Mouse (Mus musculus): ENCODE results near the gene Rps6ka2. TPM values are rescaled to one million over a fixed set of nuclear protein-coding genes. Genes with fewer than 3 reads are reported as not detected.

Rps6ka2 gene
- polyA plus RNA-seq, 1 experiment from 2014 or later: 5.3 TPM

- H3K9me3 ChIP-seq (ENCODE audit: control insufficient read depth, low read length): no peaks in the 10 kb centered on the region
- H3K4me2 ChIP-seq (ENCODE audit: low read depth, low read length): no peak overlapping the region
- H3K36me3 ChIP-seq (ENCODE audit: control insufficient read depth, insufficient read depth, low read length): no peaks in the 10 kb centered on the region
- H3K4me1 ChIP-seq (ENCODE audit: control insufficient read depth, insufficient read depth, low read length): peaks cover 3% of the 10 kb centered on the region; the same call in 1 of the 2 replicates
- H3K27ac ChIP-seq (ENCODE audit: low read length): no peak overlapping the region
- H3K4me3 ChIP-seq (ENCODE audit: low read length): no peak overlapping the region
- H3K27me3 ChIP-seq (replicated peaks; ENCODE audit: control insufficient read depth, insufficient read depth, low read length): no peaks in the 10 kb centered on the region
- ATAC-seq: no peak
- H3K9ac ChIP-seq (ENCODE audit: low read depth, low read length): no peak overlapping the region
Observed at GRCm38 (mm10) chr17:7233197-7233596, 63.3 kb downstream of the Rps6ka2 start.

DNA sequence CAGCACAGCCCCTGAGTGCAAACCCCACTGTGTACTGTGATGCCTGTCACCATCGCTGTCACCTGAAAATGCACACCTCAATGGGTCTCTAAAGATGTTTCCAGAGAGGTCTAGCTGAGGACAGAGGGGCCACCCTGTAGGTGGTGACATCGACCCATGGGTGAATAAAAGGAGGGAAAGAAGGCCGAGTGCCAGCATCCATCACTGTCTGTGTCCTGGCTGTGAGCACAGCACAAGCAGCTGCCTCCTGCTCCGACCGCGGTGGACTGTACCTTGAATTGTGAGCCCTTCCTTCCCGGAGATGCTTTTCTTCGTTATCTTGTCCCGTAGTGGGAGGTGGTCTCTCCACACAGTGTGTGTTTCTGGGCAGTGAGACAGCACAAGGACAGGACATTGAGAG lies 67.8 kb downstream of the Rps6ka2 start:
- Histone ChIP-seq H3K27ac (ENCODE audit: low read length) (no peak overlapping the region), H3K36me3 (ENCODE audit: control insufficient read depth, insufficient read depth, low read length) (no peaks in the 10 kb centered on the region), H3K4me1 (ENCODE audit: control insufficient read depth, insufficient read depth, low read length) (no peaks in the 10 kb centered on the region), H3K4me2 (ENCODE audit: low read depth, low read length) (no peak overlapping the region), H3K9me3 (ENCODE audit: control insufficient read depth, low read length) (no peaks in the 10 kb centered on the region), H3K9ac (ENCODE audit: low read depth, low read length) (no peak overlapping the region), H3K4me3 (ENCODE audit: low read length) (no peak overlapping the region), H3K27me3 (replicated peaks; ENCODE audit: control insufficient read depth, insufficient read depth, low read length) (no peaks in the 10 kb centered on the region)
- ATAC-seq: no peak
- WGBS: 87% methylated on average over 9 of the region's 9 CpGs

GRCm38 (mm10) chr17:7238766-7239165 lies 68.9 kb downstream of the Rps6ka2 start:
- no peaks in the 10 kb centered on the region for H3K36me3 ChIP-seq (ENCODE audit: control insufficient read depth, insufficient read depth, low read length)
- H3K27me3 ChIP-seq (replicated peaks; ENCODE audit: control insufficient read depth, insufficient read depth, low read length): no peaks in the 10 kb centered on the region
- H3K9me3 ChIP-seq (ENCODE audit: control insufficient read depth, low read length): no peaks in the 10 kb centered on the region
- no peak for ATAC-seq
- H3K9ac ChIP-seq (ENCODE audit: low read depth, low read length): no peak overlapping the region
- no peak overlapping the region for H3K4me2 ChIP-seq (ENCODE audit: low read depth, low read length)
- H3K27ac ChIP-seq (ENCODE audit: low read length): no peak overlapping the region
- 66% methylated on average over 4 of the region's 4 CpGs for WGBS
- no peak overlapping the region for H3K4me3 ChIP-seq (ENCODE audit: low read length)
- H3K4me1 ChIP-seq (ENCODE audit: control insufficient read depth, insufficient read depth, low read length): no peaks in the 10 kb centered on the region

GRCm38 (mm10) chr17:7240526-7240925 lies 70.6 kb downstream of the Rps6ka2 start:
- no peaks in the 10 kb centered on the region for H3K27me3 ChIP-seq (replicated peaks; ENCODE audit: control insufficient read depth, insufficient read depth, low read length)
- no peaks in the 10 kb centered on the region for H3K9me3 ChIP-seq (ENCODE audit: control insufficient read depth, low read length)
- no peak overlapping the region for H3K9ac ChIP-seq (ENCODE audit: low read depth, low read length)
- ATAC-seq: no peak
- no peak overlapping the region for H3K4me3 ChIP-seq (ENCODE audit: low read length)
- H3K36me3 ChIP-seq (ENCODE audit: control insufficient read depth, insufficient read depth, low read length): no peaks in the 10 kb centered on the region
- 83% methylated on average over 4 of the region's 4 CpGs for WGBS
- H3K27ac ChIP-seq (ENCODE audit: low read length): no peak overlapping the region
- H3K4me2 ChIP-seq (ENCODE audit: low read depth, low read length): no peak overlapping the region
- no peaks in the 10 kb centered on the region for H3K4me1 ChIP-seq (ENCODE audit: control insufficient read depth, insufficient read depth, low read length)

GRCm38 (mm10) chr17:7245078-7245477 lies 75.2 kb downstream of the Rps6ka2 start:
- Histone ChIP-seq H3K4me1 (ENCODE audit: control insufficient read depth, insufficient read depth, low read length) (no peaks in the 10 kb centered on the region), H3K9ac (ENCODE audit: low read depth, low read length) (no peak overlapping the region), H3K4me3 (ENCODE audit: low read length) (no peak overlapping the region), H3K27me3 (replicated peaks; ENCODE audit: control insufficient read depth, insufficient read depth, low read length) (no peaks in the 10 kb centered on the region), H3K9me3 (ENCODE audit: control insufficient read depth, low read length) (no peaks in the 10 kb centered on the region), H3K36me3 (ENCODE audit: control insufficient read depth, insufficient read depth, low read length) (no peaks in the 10 kb centered on the region), H3K27ac (ENCODE audit: low read length) (no peak overlapping the region), H3K4me2 (ENCODE audit: low read depth, low read length) (no peak overlapping the region)
- no peak for ATAC-seq
- WGBS: 87% methylated on average over 6 of the region's 6 CpGs

DNA sequence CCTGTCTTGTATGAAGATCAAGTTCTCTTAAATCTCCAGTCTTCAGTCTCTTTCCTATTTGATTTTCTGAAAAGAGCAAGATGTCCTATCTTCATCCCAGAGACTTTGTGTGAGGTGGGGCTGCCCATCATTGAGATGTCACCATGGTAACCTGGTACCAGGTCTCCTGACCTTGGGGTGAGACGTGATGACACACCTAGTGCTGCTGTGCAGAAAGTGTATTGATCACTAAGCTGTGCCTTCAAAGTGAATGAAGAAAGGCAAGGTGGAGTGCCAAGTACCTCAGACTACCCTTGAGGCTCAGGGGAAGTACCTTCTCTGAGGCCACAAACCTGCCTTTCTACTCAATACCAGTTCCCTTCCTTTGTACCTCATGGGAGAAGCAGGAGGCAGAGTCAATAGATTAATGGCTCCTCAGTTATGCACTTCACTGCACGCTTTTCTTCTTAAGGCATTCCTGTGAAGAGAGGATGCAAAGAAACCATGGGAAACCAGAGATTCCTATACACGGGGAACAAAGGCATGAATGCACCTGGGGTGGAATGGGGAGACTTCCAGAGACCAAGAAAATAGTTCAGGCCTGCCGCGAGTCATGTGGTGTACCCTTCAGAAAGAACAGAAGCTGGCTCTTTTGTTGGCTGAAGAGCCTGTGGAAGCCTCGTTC lies 77.1 kb downstream of the Rps6ka2 start:
- Histone ChIP-seq H3K4me2 (ENCODE audit: low read depth, low read length) (no peak overlapping the region), H3K27me3 (replicated peaks; ENCODE audit: control insufficient read depth, insufficient read depth, low read length) (no peaks in the 10 kb centered on the region), H3K4me1 (ENCODE audit: control insufficient read depth, insufficient read depth, low read length) (no peaks in the 10 kb centered on the region), H3K9ac (ENCODE audit: low read depth, low read length) (no peak overlapping the region), H3K36me3 (ENCODE audit: control insufficient read depth, insufficient read depth, low read length) (no peaks in the 10 kb centered on the region), H3K4me3 (ENCODE audit: low read length) (no peak overlapping the region), H3K9me3 (ENCODE audit: control insufficient read depth, low read length) (no peaks in the 10 kb centered on the region), H3K27ac (ENCODE audit: low read length) (no peak overlapping the region)
- WGBS: 75% methylated on average over 6 of the region's 6 CpGs
- ATAC-seq: no peak

- no peaks in the 10 kb centered on the region for H3K36me3 ChIP-seq (ENCODE audit: control insufficient read depth, insufficient read depth, low read length)
- no peak for ATAC-seq
- H3K9ac ChIP-seq (ENCODE audit: low read depth, low read length): no peak overlapping the region
- H3K4me2 ChIP-seq (ENCODE audit: low read depth, low read length): no peak overlapping the region
- no peak overlapping the region for H3K27ac ChIP-seq (ENCODE audit: low read length)
- H3K4me1 ChIP-seq (ENCODE audit: control insufficient read depth, insufficient read depth, low read length): no peaks in the 10 kb centered on the region
- H3K27me3 ChIP-seq (replicated peaks; ENCODE audit: control insufficient read depth, insufficient read depth, low read length): no peaks in the 10 kb centered on the region
- H3K9me3 ChIP-seq (ENCODE audit: control insufficient read depth, low read length): no peaks in the 10 kb centered on the region
- no peak overlapping the region for H3K4me3 ChIP-seq (ENCODE audit: low read length)
- 80% methylated on average over 4 of the region's 4 CpGs for WGBS
Observed at GRCm38 (mm10) chr17:7250373-7250772, 80.5 kb downstream of the Rps6ka2 start.

DNA sequence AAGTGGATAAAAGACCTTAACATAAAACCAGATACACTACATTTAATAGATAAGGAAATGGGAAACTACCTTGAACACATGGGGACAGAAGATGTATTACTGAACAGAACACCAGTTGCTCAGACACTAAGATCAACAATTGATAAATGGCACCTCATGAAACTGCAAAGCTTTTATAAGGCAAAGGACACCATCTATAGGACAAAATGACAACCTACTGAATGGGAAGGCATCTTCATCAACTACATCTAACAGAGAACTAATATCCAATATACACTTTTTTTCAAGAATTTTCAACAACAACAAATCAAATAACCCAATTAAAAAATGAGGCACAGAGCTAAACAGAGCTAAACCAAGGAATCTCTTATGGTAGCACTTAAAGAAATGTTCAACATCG lies 87.3 kb downstream of the Rps6ka2 start:
- no peak overlapping the region for H3K4me3 ChIP-seq (ENCODE audit: low read length)
- no peaks in the 10 kb centered on the region for H3K9me3 ChIP-seq (ENCODE audit: control insufficient read depth, low read length)
- WGBS: 71% methylated on average over 1 of the region's 1 CpGs
- no peaks in the 10 kb centered on the region for H3K27me3 ChIP-seq (replicated peaks; ENCODE audit: control insufficient read depth, insufficient read depth, low read length)
- no peak overlapping the region for H3K9ac ChIP-seq (ENCODE audit: low read depth, low read length)
- peaks cover 23% of the 10 kb centered on the region for H3K4me1 ChIP-seq (ENCODE audit: control insufficient read depth, insufficient read depth, low read length)
- H3K27ac ChIP-seq (ENCODE audit: low read length): no peak overlapping the region
- no peaks in the 10 kb centered on the region for H3K36me3 ChIP-seq (ENCODE audit: control insufficient read depth, insufficient read depth, low read length)
- no peak for ATAC-seq
- H3K4me2 ChIP-seq (ENCODE audit: low read depth, low read length): no peak overlapping the region

DNA sequence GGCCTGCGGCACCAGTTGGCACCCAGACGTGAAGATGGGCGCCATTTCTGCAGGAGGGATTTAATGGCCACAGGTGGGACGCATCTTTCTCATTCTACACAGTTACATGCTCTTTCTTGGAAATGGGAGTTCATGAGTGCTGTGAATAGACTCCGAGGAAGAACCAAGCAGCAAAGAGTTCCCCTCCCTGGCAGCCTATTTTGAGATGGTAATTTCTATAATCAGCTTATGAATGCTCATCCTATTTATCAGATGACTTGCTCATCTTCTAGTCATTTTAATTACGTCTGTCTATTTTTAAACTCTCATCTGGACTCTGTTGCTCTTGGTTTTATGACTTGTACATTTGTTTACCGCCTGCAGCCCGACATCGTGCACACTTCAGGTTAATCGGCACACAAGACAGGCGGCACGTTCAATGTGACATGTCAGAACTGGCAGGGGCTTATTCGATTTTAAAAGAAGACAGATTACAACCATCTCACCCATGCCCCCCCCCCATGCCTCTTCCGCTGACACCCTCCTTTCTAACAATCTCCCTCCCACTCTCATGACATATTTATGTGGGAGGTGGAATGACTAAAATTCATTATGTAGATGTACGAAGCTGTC lies 88.9 kb downstream of the Rps6ka2 start:
- 57% methylated on average over 15 of the region's 15 CpGs for WGBS
- H3K4me3 ChIP-seq (ENCODE audit: low read length): no peak overlapping the region
- H3K9me3 ChIP-seq (ENCODE audit: control insufficient read depth, low read length): no peaks in the 10 kb centered on the region
- H3K27ac ChIP-seq (ENCODE audit: low read length): no peak overlapping the region
- H3K9ac ChIP-seq (ENCODE audit: low read depth, low read length): no peak overlapping the region
- H3K4me2 ChIP-seq (ENCODE audit: low read depth, low read length): no peak overlapping the region
- H3K4me1 ChIP-seq (ENCODE audit: control insufficient read depth, insufficient read depth, low read length): peaks cover 31% of the 10 kb centered on the region
- no peak for ATAC-seq
- H3K27me3 ChIP-seq (replicated peaks; ENCODE audit: control insufficient read depth, insufficient read depth, low read length): no peaks in the 10 kb centered on the region
- no peaks in the 10 kb centered on the region for H3K36me3 ChIP-seq (ENCODE audit: control insufficient read depth, insufficient read depth, low read length)

- no peak overlapping the region for H3K4me3 ChIP-seq (ENCODE audit: low read length)
- H3K27ac ChIP-seq (ENCODE audit: low read length): no peak overlapping the region
- no peaks in the 10 kb centered on the region for H3K27me3 ChIP-seq (replicated peaks; ENCODE audit: control insufficient read depth, insufficient read depth, low read length)
- ATAC-seq: peak; percentile 81
- no peak overlapping the region for H3K9ac ChIP-seq (ENCODE audit: low read depth, low read length)
- no peaks in the 10 kb centered on the region for H3K9me3 ChIP-seq (ENCODE audit: control insufficient read depth, low read length)
- peak overlapping the region; percentile 13; the same call in 1 of the 2 replicates for H3K4me2 ChIP-seq (ENCODE audit: low read depth, low read length)
- H3K36me3 ChIP-seq (ENCODE audit: control insufficient read depth, insufficient read depth, low read length): no peaks in the 10 kb centered on the region
- peaks cover 34% of the 10 kb centered on the region for H3K4me1 ChIP-seq (ENCODE audit: control insufficient read depth, insufficient read depth, low read length)
- WGBS: 30% methylated on average over 10 of the region's 10 CpGs
Observed at GRCm38 (mm10) chr17:7260360-7260759, 90.4 kb downstream of the Rps6ka2 start.
